In genomic region chr17:3102336-3103165, GRCm38 (mm10) we compare ENCODE assay signal across 7 mouse cellular contexts. TPM values are rescaled to one million over a fixed set of nuclear protein-coding genes. Genes with fewer than 3 reads are reported as not detected.
DNase-seq lines count a peak whose midpoint lies in the region; ATAC-seq lines count a peak whose summit lies in the region.

No protein-coding gene starts in this region.

- H3K36me3 ChIP-seq in hindbrain, embryonic 16.5 days (ENCODE audit: control insufficient read depth, insufficient read depth, low read length) = no peaks in the 10 kb centered on the region
- no peaks in the 10 kb centered on the region for H3K36me3 ChIP-seq in midbrain, embryonic 16.5 days (ENCODE audit: control insufficient read depth, insufficient read depth, low read length)
- H3K36me3 ChIP-seq in stomach, embryonic 15.5 days = no peaks in the 10 kb centered on the region

- H3K27ac ChIP-seq in hindbrain, embryonic 16.5 days (ENCODE audit: low read depth, low read length) = no peak overlapping the region
- no peak overlapping the region for H3K27ac ChIP-seq in midbrain, embryonic 16.5 days (ENCODE audit: low read length)
- H3K27ac ChIP-seq in stomach, embryonic 15.5 days = no peak overlapping the region

- DNase-seq in NIH3T3 (ENCODE audit: low read depth) = peak; percentile 61
- peak; percentile 72 for DNase-seq in c-Kit-positive CD71-positive TER-119-negative erythroid progenitor cells, embryonic 14.5 days (ENCODE audit: low read depth)
- peak; percentile 42 to 66 for DNase-seq in gastrocnemius, adult 8-10 months (ENCODE audit: low spot score in 2 of 2)
- DNase-seq in liver = peak; percentile 84

- no peaks in the 10 kb centered on the region for H3K27me3 ChIP-seq in hindbrain, embryonic 16.5 days (replicated peaks; ENCODE audit: control insufficient read depth, insufficient read depth, low read length)
- H3K27me3 ChIP-seq in midbrain, embryonic 16.5 days (ENCODE audit: control insufficient read depth, insufficient read depth, low read depth, low read length) = no peaks in the 10 kb centered on the region
- no peaks in the 10 kb centered on the region for H3K27me3 ChIP-seq in stomach, embryonic 15.5 days (replicated peaks)

- no peaks in the 10 kb centered on the region for H3K4me1 ChIP-seq in hindbrain, embryonic 16.5 days (ENCODE audit: control insufficient read depth, insufficient read depth, low read depth, low read length)
- H3K4me1 ChIP-seq in midbrain, embryonic 16.5 days (ENCODE audit: control insufficient read depth, insufficient read depth, low read length) = peaks cover 3% of the 10 kb centered on the region; the same call in 1 of the 2 replicates
- H3K4me1 ChIP-seq in stomach, embryonic 15.5 days = no peaks in the 10 kb centered on the region

- 4% methylated on average over 14 of the region's 14 CpGs for WGBS in hindbrain, embryonic 16.5 days
- WGBS in midbrain, embryonic 16.5 days = 3% methylated on average over 14 of the region's 14 CpGs
- WGBS in stomach, embryonic 15.5 days = 3% methylated on average over 14 of the region's 14 CpGs

- H3K9me3 ChIP-seq in hindbrain, embryonic 16.5 days (ENCODE audit: control insufficient read depth, low read length) = no peaks in the 10 kb centered on the region
- H3K9me3 ChIP-seq in midbrain, embryonic 16.5 days (replicated peaks; ENCODE audit: control insufficient read depth, low read length, poor library complexity, severe bottlenecking) = no peaks in the 10 kb centered on the region
- no peaks in the 10 kb centered on the region for H3K9me3 ChIP-seq in stomach, embryonic 15.5 days

- H3K4me3 ChIP-seq in hindbrain, embryonic 16.5 days (ENCODE audit: low read length) = peak overlapping the region; percentile 25
- 0 out of 2 replicates have a peak overlapping the region, but pooled peaks have one; percentile 7 for H3K4me3 ChIP-seq in midbrain, embryonic 16.5 days (ENCODE audit: low read depth, low read length)
- H3K4me3 ChIP-seq in stomach, embryonic 15.5 days (replicated peaks) = peak overlapping the region; percentile 35

- H3K4me2 ChIP-seq in hindbrain, embryonic 16.5 days (ENCODE audit: low read length) = peak overlapping the region; percentile 51
- peak overlapping the region; percentile 44 for H3K4me2 ChIP-seq in midbrain, embryonic 16.5 days (ENCODE audit: low read length)
- peak overlapping the region; percentile 68 for H3K4me2 ChIP-seq in stomach, embryonic 15.5 days

- peak overlapping the region; percentile 50 for H3K9ac ChIP-seq in hindbrain, embryonic 16.5 days (ENCODE audit: low read depth, low read length)
- 0 out of 2 replicates have a peak overlapping the region, but pooled peaks have one; percentile 25 for H3K9ac ChIP-seq in midbrain, embryonic 16.5 days (ENCODE audit: low read depth, low read length)
- peak overlapping the region; percentile 20; the same call in 1 of the 2 replicates for H3K9ac ChIP-seq in stomach, embryonic 15.5 days

- ATAC-seq in hindbrain, embryonic 16.5 days = peak; percentile 65
- peak; percentile 66; the same call in 1 of the 2 replicates for ATAC-seq in midbrain, embryonic 16.5 days
- ATAC-seq in stomach, embryonic 15.5 days (ENCODE audit: insufficient read depth, low FRiP score, low read depth) = peak; percentile 94

RNA-seq across cellular contexts. Expression of gene Scaf8, which starts 12.2 kb away (rescaled TPM):
- total RNA-seq in gastrocnemius, adult 8-10 months (2022) = 10 to 100 TPM; 21.0 to 25.8 (median 22.5) TPM
- polyA plus RNA-seq in hindbrain, embryonic 16.5 days (2015; fragmentation: Nextera tagmentation; extraction: Ambion mirVana) = 11.9 and 15.2 TPM in 2 replicates
- polyA plus RNA-seq in midbrain, embryonic 16.5 days (2015; fragmentation: Nextera tagmentation; extraction: Ambion mirVana) = 14.5 and 16.7 TPM in 2 replicates
- polyA plus RNA-seq in stomach, embryonic 15.5 days (2015; fragmentation: Nextera tagmentation; extraction: Ambion mirVana) = 16.1 and 18.0 TPM in 2 replicates
